Mouse (Mus musculus): ENCODE data around the gene Rffl.

GRCm38 (mm10) chr11:82877726-82878344 is 6.8 kb upstream of the Rffl start:
- no peak for TF ChIP-seq POLR2A (IDR thresholded peaks at IDR 0.05; ENCODE audit: low read depth, low read length)
- TF ChIP-seq CTCF (conservative IDR thresholded peaks at IDR 0.05; ENCODE audit: insufficient read depth, insufficient read length, low read depth, low read length): no peak

All from kidney, adult 2 months (tissue).